Mouse (Mus musculus): ENCODE measurements around the gene Tacr3.

Gene Tacr3

DNA sequence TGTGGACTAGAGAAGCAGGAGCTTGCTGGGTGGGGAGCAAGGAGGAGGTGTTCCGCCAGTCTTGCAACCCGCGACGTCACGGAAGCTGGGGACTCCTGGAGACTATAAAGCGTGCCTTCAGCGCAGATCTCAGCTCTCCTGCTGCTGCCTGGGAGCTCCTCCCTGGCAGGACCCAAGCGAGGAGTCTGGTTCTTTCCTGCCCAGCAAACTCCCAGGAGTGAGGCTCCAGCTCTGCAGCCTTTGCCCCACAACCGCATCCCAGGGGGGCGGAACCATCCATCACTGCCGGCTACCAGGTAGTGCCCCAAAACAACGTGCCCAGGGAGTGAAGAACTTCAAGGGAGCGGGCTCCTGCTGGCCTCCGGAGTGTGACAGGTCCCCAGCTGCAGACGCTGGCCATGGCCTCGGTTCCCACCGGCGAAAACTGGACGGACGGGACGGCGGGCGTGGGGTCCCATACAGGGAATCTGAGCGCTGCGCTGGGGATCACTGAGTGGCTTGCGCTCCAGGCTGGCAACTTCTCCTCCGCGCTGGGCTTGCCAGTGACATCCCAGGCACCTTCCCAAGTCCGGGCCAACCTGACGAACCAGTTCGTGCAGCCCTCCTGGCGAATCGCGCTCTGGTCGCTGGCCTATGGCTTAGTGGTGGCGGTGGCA, at the start of gene Tacr3:
Gene Tacr3, plus strand, starts transcription at position 133 of the 656 bp plus-strand sequence.
- DNase-seq (ENCODE audit: low spot score): no peak

DNA sequence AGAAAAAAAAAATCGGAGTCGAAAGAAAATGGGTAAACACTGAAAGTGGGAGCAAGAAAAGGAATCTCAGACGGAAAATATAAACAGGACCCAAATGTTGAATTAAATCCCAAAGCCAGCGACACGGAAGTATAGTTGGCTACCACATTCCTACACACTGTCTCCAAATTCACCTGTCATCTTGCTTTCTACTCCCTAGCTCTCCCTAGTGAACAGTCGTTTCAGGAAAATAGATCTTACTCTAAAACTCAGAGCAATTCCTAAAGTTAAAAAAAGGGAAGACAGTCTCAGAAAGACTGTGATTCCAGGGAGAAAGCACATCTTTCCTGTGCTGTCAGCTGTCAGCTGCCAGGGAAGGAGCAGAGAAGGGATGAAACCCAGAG, 324 bp upstream of the Tacr3 start:
- no peak for DNase-seq (ENCODE audit: low spot score)

DNA sequence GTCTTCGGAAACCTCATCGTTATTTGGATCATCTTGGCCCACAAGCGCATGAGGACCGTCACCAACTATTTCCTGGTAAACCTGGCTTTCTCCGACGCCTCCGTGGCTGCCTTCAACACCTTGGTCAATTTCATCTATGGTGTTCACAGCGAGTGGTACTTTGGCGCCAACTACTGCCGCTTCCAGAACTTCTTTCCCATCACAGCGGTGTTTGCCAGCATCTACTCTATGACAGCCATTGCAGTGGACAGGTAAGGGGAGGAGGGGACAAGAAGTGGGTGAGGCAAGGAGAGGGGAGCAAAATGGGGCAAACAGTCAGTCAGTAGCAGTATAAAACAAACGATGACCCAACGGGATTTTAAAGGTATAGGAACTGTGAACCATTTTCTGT, 719 bp downstream of the Tacr3 start:
- no peak for DNase-seq (ENCODE audit: low spot score)

DNA sequence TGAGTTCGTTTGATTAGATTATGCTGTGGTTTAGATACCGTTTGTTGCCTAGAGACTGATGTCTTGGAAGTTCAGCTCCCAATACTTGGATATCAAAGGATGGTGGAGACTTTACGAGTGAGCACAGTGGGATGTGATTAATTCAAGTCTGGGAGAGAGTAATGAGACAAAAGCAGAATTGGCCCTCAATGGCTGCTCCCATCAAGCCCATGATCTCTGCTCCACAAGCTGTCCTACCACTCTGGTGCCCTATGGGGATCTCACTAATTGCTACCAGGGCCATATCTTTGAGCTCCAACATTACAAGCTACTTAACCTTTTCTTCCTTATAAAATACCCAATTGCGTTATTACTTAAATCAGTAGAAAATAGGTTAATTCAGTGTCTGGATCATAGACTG, 22.5 kb downstream of the Tacr3 start:
- no peak for DNase-seq (ENCODE audit: low spot score)

DNA sequence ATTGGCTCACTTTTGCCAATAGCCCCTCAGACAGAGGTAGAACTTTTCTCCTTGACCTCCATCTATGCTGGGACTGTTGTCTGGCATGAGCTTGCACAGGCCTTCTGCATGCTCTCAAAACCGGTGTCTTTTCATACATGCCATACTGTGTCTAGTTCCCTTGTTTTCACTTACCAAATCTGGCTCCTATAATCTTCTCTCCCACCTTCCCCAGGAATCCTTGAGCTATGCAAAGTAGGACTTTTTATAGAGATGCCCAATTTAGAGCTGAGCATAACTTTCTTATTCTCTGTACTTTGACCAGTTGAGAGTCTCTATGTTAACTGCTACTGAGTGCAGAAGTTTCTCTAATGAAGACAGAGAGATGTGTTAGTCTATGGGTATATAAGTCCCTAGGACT, 48.9 kb downstream of the Tacr3 start:
- DNase-seq (ENCODE audit: low spot score): no peak

DNA sequence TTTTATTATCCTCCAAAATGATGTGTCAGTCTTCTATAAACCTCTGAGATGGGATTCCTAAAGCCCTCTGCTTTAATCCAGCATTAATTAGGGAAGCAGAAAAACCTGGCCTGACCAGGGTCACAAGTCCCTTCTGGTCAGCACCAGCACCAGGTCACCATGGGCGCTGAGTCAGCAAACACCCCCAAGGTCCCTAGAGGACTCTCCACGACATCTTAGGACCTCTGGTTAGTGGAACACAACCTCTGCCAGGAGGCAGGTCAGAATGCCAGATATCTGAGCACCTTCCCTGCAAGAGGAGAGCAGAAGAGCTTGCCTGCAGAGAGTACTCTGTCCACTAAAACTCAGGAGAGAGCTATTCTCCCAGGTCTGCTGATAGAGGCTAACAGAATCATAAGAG, 67.0 kb downstream of the Tacr3 start:
- no peak for DNase-seq (ENCODE audit: low spot score)

DNA sequence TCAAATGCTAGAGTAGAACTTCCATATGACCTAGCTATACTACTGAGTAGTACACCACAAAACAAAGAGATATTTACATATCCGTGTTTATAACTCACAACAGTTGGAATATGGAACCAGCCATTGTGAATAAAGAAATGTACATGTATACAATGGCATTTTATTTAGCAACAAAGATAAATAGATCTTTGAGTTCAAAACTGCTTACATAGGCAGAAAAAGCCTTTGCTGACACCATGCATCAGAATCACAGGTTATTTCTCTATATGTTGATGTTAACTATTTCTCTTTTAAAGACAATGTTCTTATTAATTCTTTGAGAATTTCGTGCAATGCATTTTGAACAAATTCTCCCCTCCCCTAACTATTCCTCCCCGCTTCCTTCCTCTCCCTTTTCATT, 80.1 kb downstream of the Tacr3 start:
- no peak for DNase-seq (ENCODE audit: low spot score)

DNA sequence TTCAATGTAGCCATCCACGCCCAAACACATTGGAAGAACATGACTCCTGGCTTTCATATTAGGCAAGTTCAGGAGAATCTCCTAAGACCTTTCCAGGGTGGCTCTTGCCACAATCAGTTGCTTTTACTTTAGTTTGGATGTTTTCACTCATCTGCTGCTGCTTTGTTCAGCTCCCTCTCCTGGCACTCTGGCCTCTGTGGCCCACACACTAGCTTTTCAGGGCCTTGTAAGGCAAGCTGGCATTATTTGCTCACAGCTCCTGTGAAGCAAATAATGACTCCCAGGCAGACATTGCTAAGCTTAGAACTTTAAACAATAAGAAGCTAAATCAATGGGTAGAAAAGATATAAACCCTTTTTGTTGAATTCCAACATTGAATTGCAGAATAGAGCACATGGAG, 105.9 kb downstream of the Tacr3 start:
- no peak for DNase-seq (ENCODE audit: low spot score)

DNA sequence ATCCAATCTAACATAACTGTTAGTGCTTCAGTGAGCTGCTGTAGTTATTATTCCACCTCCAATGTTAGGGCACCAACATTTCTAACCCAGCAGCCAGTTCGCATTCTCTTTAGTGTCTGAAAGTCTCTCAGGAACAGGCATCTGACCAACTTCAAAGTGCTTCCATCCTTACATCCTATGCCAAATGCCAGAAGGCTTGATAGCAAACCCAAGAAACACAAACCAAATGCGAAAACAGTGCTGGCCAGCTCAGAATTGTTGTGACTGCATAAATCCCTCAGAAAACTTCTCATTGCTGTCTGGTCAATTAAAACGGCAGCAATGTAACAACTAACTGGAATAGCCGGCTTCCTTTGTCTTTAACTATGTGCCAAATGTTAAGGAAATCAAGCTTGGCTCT, 106.7 kb downstream of the Tacr3 start:
- DNase-seq (ENCODE audit: low spot score): no peak

DNA sequence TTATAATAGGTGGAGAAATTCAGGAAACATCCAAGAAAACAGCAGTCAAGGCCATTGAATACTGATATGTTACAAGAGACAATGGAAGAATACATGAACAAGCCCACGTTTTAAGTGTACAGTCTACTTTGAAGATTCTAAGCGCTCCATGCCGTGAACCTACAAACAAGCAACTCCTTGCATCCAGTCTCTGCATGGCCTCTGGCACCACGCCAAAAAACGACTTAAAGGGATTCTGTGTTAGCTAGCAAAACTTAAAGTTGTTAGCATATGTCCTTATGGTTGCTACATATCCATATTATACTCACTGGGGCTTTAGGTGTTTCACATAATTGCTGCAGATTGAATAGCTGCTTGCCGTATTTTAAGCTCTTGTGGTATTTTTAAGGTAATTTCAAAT, 134.7 kb downstream of the Tacr3 start:
- DNase-seq (ENCODE audit: low spot score): no peak

DNA sequence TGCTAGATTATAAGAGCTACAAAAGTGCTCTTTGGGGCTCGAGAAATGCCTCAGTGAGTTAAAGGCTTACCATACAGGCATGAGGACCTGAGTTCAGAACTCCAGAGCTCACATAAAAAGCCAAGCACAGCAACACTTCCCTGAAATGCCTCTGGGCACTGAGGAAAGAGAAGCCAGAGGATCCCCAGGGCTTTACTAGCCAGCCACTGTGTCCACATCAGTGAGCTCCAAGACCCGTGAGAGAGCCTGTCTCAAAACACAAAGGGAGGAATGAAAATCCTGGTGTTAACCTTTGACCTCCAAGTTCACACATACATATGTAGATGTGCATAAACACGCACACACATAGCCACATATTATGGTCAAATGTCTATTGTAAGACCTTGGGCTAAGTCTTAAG, 150.1 kb downstream of the Tacr3 start:
- DNase-seq (ENCODE audit: low spot score): no peak

DNA sequence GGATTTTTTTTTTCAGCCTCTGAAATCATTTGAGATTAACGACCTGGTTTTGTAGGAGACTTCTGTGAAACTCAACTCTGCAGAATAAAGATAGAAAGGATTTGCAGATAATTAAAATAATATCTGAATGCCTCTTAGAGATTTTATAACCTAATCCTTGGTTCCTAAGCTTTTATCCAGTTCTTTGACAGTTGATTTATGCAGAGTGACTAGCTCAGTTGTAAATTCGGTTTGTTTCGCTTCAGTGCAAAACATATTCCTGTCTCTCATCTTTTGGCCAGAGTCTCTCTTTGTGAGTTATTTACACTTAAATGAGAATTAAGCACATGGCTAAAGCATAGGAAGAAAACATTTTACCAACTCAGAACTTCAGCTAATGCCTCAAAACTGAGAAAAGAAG, 151.3 kb downstream of the Tacr3 start:
- DNase-seq (ENCODE audit: low spot score): no peak
